8 mouse cellular contexts compared by ENCODE assay signal in genomic region chr4:138462971-138463831, GRCm38 (mm10). TPM values are rescaled to one million over a fixed set of nuclear protein-coding genes. Genes with fewer than 3 reads are reported as not detected.
DNase-seq lines count a peak whose midpoint lies in the region; ATAC-seq and TF ChIP-seq lines count a peak whose summit lies in the region.

No protein-coding gene starts in this region.

- 3% methylated on average over 11 of the region's 11 CpGs for WGBS in lung, embryonic 15.5 days
- 3% methylated on average over 11 of the region's 11 CpGs for WGBS in embryonic facial prominence, embryonic 14.5 days
- 5% methylated on average over 11 of the region's 11 CpGs for WGBS in hindbrain, embryonic 11.5 days

- no peaks in the 10 kb centered on the region for H3K79me2 ChIP-seq in myocyte (ENCODE audit: control insufficient read depth, insufficient read depth)

- no peak overlapping the region for H3K9ac ChIP-seq in lung, embryonic 15.5 days
- H3K9ac ChIP-seq in embryonic facial prominence, embryonic 14.5 days (ENCODE audit: low read depth, low read length), result no peak overlapping the region; the same call in 1 of the 2 replicates
- H3K9ac ChIP-seq in hindbrain, embryonic 11.5 days (ENCODE audit: low read depth, low read length), result no peak overlapping the region

- no peaks in the 10 kb centered on the region for H3K9me3 ChIP-seq in lung, embryonic 15.5 days
- H3K9me3 ChIP-seq in embryonic facial prominence, embryonic 14.5 days (ENCODE audit: control insufficient read depth, low read length), result no peaks in the 10 kb centered on the region
- no peaks in the 10 kb centered on the region for H3K9me3 ChIP-seq in hindbrain, embryonic 11.5 days (ENCODE audit: control insufficient read depth, low read length)

- H3K27ac ChIP-seq in lung, embryonic 15.5 days, result peak overlapping the region; percentile 86
- H3K27ac ChIP-seq in embryonic facial prominence, embryonic 14.5 days (replicated peaks; ENCODE audit: low read depth, low read length), result peak overlapping the region; percentile 63; the same call in 1 of the 2 replicates
- H3K27ac ChIP-seq in hindbrain, embryonic 11.5 days (ENCODE audit: low read depth, low read length), result peak overlapping the region; percentile 73

- ATAC-seq in lung, embryonic 15.5 days (ENCODE audit: borderline replicate concordance, extremely low read depth, low FRiP score, low TSS enrichment), result peak; percentile 31
- no peak; the same call in 1 of the 2 replicates for ATAC-seq in embryonic facial prominence, embryonic 14.5 days (ENCODE audit: low read depth)
- ATAC-seq in hindbrain, embryonic 11.5 days (ENCODE audit: low FRiP score), result peak; percentile 53

- H3K4me1 ChIP-seq in lung, embryonic 15.5 days, result peaks cover 44% of the 10 kb centered on the region
- peaks cover 27% of the 10 kb centered on the region for H3K4me1 ChIP-seq in embryonic facial prominence, embryonic 14.5 days (ENCODE audit: control insufficient read depth, insufficient read depth, low read length)
- peaks cover 6% of the 10 kb centered on the region; the same call in 1 of the 2 replicates for H3K4me1 ChIP-seq in hindbrain, embryonic 11.5 days (replicated peaks; ENCODE audit: control insufficient read depth, insufficient read depth, low read length)

- no peaks in the 10 kb centered on the region for H3K36me3 ChIP-seq in lung, embryonic 15.5 days
- no peaks in the 10 kb centered on the region for H3K36me3 ChIP-seq in embryonic facial prominence, embryonic 14.5 days (ENCODE audit: control insufficient read depth, insufficient read depth, low read length)
- no peaks in the 10 kb centered on the region for H3K36me3 ChIP-seq in hindbrain, embryonic 11.5 days (ENCODE audit: control insufficient read depth, insufficient read depth, low read length)
- no peaks in the 10 kb centered on the region for H3K36me3 ChIP-seq in myocyte (ENCODE audit: control insufficient read depth, insufficient read depth)

- peaks cover 7% of the 10 kb centered on the region; the same call in 1 of the 2 replicates for H3K27me3 ChIP-seq in lung, embryonic 15.5 days
- peaks cover 31% of the 10 kb centered on the region for H3K27me3 ChIP-seq in embryonic facial prominence, embryonic 14.5 days (replicated peaks; ENCODE audit: control insufficient read depth, insufficient read depth, low read length)
- H3K27me3 ChIP-seq in hindbrain, embryonic 11.5 days (ENCODE audit: control insufficient read depth, insufficient read depth, low read length), result peaks cover 5% of the 10 kb centered on the region; the same call in 1 of the 2 replicates
- H3K27me3 ChIP-seq in myocyte (ENCODE audit: control insufficient read depth, insufficient read depth, insufficient read length), result no peaks in the 10 kb centered on the region

- TF ChIP-seq POLR2A in myocyte (IDR thresholded peaks at IDR 0.05; ENCODE audit: insufficient read length, low read depth), result no peak

- no peak for DNase-seq in lung, postnatal 25 days (ENCODE audit: low spot score)
- peak; percentile 52 for DNase-seq in embryonic facial prominence, embryonic 14.5 days (ENCODE audit: low spot score)
- peak; percentile 59 for DNase-seq in hindbrain, embryonic 11.5 days (ENCODE audit: low spot score)
- peak; percentile 53 to 55 for DNase-seq in layer of hippocampus, postnatal 36 days
- DNase-seq in thymus, postnatal 36 days, result no peak
- DNase-seq in testis, postnatal 10 days (ENCODE audit: low spot score), result no peak

- H3ac ChIP-seq in myocyte (ENCODE audit: control insufficient read depth, insufficient read length), result no peak overlapping the region

- H3K4me3 ChIP-seq in lung, embryonic 15.5 days, result no peak overlapping the region
- H3K4me3 ChIP-seq in embryonic facial prominence, embryonic 14.5 days (ENCODE audit: low read depth, low read length), result no peak overlapping the region
- H3K4me3 ChIP-seq in hindbrain, embryonic 11.5 days (ENCODE audit: low read depth, low read length), result no peak overlapping the region
- peak overlapping the region; percentile 11 for H3K4me3 ChIP-seq in myocyte

- peak overlapping the region; percentile 48 for H3K4me2 ChIP-seq in lung, embryonic 15.5 days
- H3K4me2 ChIP-seq in embryonic facial prominence, embryonic 14.5 days (ENCODE audit: low read depth, low read length), result peak overlapping the region; percentile 43
- H3K4me2 ChIP-seq in hindbrain, embryonic 11.5 days (replicated peaks; ENCODE audit: low read depth, low read length), result 0 out of 2 replicates have a peak overlapping the region, but pooled peaks have one; percentile 15
- H3K4me2 ChIP-seq in myocyte (ENCODE audit: low read depth), result peak overlapping the region; percentile 79

TF ChIP-seq in myocyte, 11 proteins besides CTCF, POLR2A, EP300 and RAD21:
- TF ChIP-seq REST (IDR thresholded peaks at IDR 0.05; ENCODE audit: insufficient read depth, insufficient read length) (no peak), MYOG (IDR thresholded peaks at IDR 0.05; ENCODE audit: control insufficient read depth in 1 of 3, insufficient read depth in 1 of 3, insufficient read length in 2 of 3, low read depth in 2 of 3) (no peak), SRF (IDR thresholded peaks at IDR 0.05; ENCODE audit: control insufficient read depth, insufficient read length, low read depth) (no peak), CEBPB (IDR thresholded peaks at IDR 0.05; ENCODE audit: insufficient read depth, poor library complexity, severe bottlenecking) (no peak), E2F4 (IDR thresholded peaks at IDR 0.05; ENCODE audit: insufficient read depth) (no peak), USF1 (IDR thresholded peaks at IDR 0.05; ENCODE audit: low read depth) (no peak), MAX (IDR thresholded peaks at IDR 0.05; ENCODE audit: low read depth) (no peak), MYOD1 (IDR thresholded peaks at IDR 0.05; ENCODE audit: control insufficient read depth in 1 of 3, insufficient read length in 2 of 3, low read depth in 2 of 3) (no peak), POLR2AphosphoS2 (IDR thresholded peaks at IDR 0.05; ENCODE audit: insufficient read length, low read depth) (no peak), TCF3 (IDR thresholded peaks at IDR 0.05; ENCODE audit: insufficient read length, low read depth) (no peak), TCF12 (IDR thresholded peaks at IDR 0.05; ENCODE audit: insufficient read depth, poor library complexity, severe bottlenecking) (no peak)
TF ChIP-seq in myocyte: peak in this region for 0.

RNA-seq across cellular contexts. Expression of gene Camk2n1, which starts 9.1 kb away (rescaled TPM):
- 2.8 and 2.9 TPM in 2 replicates for polyA plus RNA-seq in lung, embryonic 15.5 days (2015; fragmentation: Nextera tagmentation; extraction: Ambion mirVana)
- polyA plus RNA-seq in embryonic facial prominence, embryonic 14.5 days (2014; fragmentation: Nextera tagmentation; extraction: Ambion mirVana), result 2.4 and 2.5 TPM in 2 replicates
- 6.0 and 6.4 TPM in 2 replicates for polyA plus RNA-seq in hindbrain, embryonic 11.5 days (2014; fragmentation: Nextera tagmentation; extraction: Ambion mirVana)
- total RNA-seq in layer of hippocampus, postnatal 36 days (2021), result 100 to 1,000 TPM; 359 to 375 TPM
- 0.48 TPM for polyA plus RNA-seq in myocyte (2012; fragmentation: generic; extraction: Trizol)

RNA-seq across cellular contexts. Expression of gene Mul1, which starts 28.7 kb away (rescaled TPM):
- 17.6 and 18.3 TPM in 2 replicates for polyA plus RNA-seq in lung, embryonic 15.5 days (2015; fragmentation: Nextera tagmentation; extraction: Ambion mirVana)
- 19.5 and 22.0 TPM in 2 replicates for polyA plus RNA-seq in embryonic facial prominence, embryonic 14.5 days (2014; fragmentation: Nextera tagmentation; extraction: Ambion mirVana)
- 16.0 and 16.6 TPM in 2 replicates for polyA plus RNA-seq in hindbrain, embryonic 11.5 days (2014; fragmentation: Nextera tagmentation; extraction: Ambion mirVana)
- total RNA-seq in layer of hippocampus, postnatal 36 days (2021), result 10 to 100 TPM; 53.4 to 62.5 TPM
- polyA plus RNA-seq in myocyte (2012; fragmentation: generic; extraction: Trizol), result 36.2 TPM

Comparison
In these comparisons a context has a peak if more than half of its experiments do, and no peak if none do; other contexts are left out.
1. H3K4me2 ChIP-seq: peak in every context shown above with its lines; median percentile 79 in myocyte; 48 in lung, embryonic 15.5 days; 43 in embryonic facial prominence, embryonic 14.5 days; 15 in hindbrain, embryonic 11.5 days.
2. DNase-seq: peak in embryonic facial prominence, embryonic 14.5 days (single experiment), hindbrain, embryonic 11.5 days (single experiment) and layer of hippocampus, postnatal 36 days (2 of 2); none in lung, postnatal 25 days (single experiment), thymus, postnatal 36 days (0 of 2) and testis, postnatal 10 days (single experiment).
3. Peak in every context shown above with its lines, with median percentiles within 50 percentile points of each other: H3K27ac ChIP-seq.